Mouse (Mus musculus): ENCODE data around the gene Gpr18. TPM values are rescaled to one million over a fixed set of nuclear protein-coding genes. Genes with fewer than 3 reads are reported as not detected.

Gpr18 gene
- polyA plus RNA-seq, 1 experiment from 2014 or later = 0.22 TPM

DNA sequence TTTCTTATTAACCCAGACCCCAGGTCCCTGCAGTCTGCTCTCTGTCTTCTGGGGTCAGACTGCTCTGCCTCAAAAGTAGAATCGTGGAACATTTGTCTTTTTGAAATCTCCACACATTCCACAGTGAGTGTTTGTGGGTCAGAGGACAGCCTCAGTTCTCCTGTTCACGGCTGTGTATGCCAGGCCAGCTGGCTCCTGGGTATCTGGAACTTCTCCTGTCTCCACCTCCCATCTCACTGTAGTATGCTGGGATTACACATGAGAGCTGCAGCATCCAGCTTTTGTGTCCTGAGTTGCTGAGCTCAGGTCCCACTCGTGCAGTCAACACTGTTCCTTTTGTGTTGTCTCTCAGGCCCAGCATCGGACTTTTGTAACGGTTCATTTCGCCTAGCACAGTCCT, 9.3 kb upstream of the Gpr18 start:
- Histone ChIP-seq H3K79me2 (ENCODE audit: inconsistent target) (no peaks in the 10 kb centered on the region), H3K36me3 (ENCODE audit: inconsistent target) (no peaks in the 10 kb centered on the region), H3K27ac (no peak overlapping the region), H3K4me3 (ENCODE audit: inconsistent target) (no peak overlapping the region)
- 97% methylated on average over 6 of the region's 6 CpGs for WGBS (ENCODE audit: missing documents)

DNA sequence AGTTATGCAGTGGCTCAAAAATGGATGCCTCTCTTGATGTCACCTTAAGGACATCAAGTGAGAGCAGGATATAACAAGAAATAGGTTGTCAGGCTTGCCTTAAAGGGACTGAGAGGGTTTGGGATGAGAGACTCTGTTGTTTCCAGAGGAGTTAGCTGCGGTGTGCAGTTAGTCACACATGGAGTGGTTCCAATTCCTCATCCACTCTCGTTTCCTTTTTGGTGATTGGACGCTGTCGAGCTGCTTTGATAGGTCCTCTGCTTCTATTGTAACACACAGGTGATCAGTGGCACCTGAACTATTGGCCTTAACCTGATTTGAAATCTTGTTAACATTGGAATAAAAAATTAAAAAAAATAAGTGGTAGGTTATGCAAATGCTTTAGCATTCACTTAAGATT, 7.2 kb upstream of the Gpr18 start:
- WGBS (ENCODE audit: missing documents) = 49% methylated on average over 4 of the region's 4 CpGs
- Histone ChIP-seq H3K79me2 (ENCODE audit: inconsistent target) (no peaks in the 10 kb centered on the region), H3K36me3 (ENCODE audit: inconsistent target) (no peaks in the 10 kb centered on the region), H3K4me3 (ENCODE audit: inconsistent target) (no peak overlapping the region), H3K27ac (no peak overlapping the region)

GRCm38 (mm10) chr14:121922016-121922415, 6.4 kb upstream of the Gpr18 start:
- Histone ChIP-seq H3K79me2 (ENCODE audit: inconsistent target) (no peaks in the 10 kb centered on the region), H3K27ac (no peak overlapping the region), H3K4me3 (ENCODE audit: inconsistent target) (no peak overlapping the region), H3K36me3 (ENCODE audit: inconsistent target) (no peaks in the 10 kb centered on the region)
- 94% methylated on average over 4 of the region's 4 CpGs for WGBS (ENCODE audit: missing documents)

DNA sequence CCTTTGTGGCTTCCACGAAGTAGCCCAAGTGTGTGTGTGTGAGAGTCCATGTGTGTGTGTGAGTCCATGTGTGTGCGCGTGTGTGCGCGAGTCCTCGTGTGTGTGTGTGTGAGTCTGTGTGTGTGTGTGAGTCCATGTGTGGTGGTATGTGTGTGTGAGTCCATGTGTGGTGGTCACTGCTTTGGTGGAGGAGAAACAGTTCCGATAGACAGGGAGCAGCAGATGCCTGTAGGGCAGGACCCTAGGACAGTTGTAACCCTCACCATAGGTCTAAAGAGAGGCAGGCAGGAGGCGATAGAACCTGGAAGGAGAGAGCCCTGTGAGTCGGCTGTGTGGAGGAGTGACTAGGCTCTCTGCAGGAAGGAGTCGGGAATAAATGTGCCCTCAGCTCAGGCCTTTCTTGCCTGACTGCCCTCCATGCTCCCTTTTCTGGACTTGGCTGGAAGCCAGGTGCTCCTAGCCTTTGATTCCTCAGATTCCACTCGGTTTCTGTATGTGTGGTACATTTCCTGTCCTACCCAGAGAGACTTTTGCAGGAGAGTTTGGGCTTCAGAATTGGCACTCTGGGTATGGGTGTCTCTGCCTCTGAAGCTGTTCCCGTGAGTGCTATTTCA, 5.0 kb upstream of the Gpr18 start:
- no peaks in the 10 kb centered on the region for H3K36me3 ChIP-seq (ENCODE audit: inconsistent target)
- WGBS (ENCODE audit: missing documents) = 94% methylated on average over 12 of the region's 12 CpGs
- no peaks in the 10 kb centered on the region for H3K79me2 ChIP-seq (ENCODE audit: inconsistent target)
- H3K27ac ChIP-seq = no peak overlapping the region
- H3K4me3 ChIP-seq (ENCODE audit: inconsistent target) = no peak overlapping the region

GRCm38 (mm10) chr14:121919752-121920151, 4.2 kb upstream of the Gpr18 start:
- H3K27ac ChIP-seq = no peak overlapping the region
- no peaks in the 10 kb centered on the region for H3K79me2 ChIP-seq (ENCODE audit: inconsistent target)
- no peak overlapping the region for H3K4me3 ChIP-seq (ENCODE audit: inconsistent target)
- 3% methylated on average over 3 of the region's 3 CpGs for WGBS (ENCODE audit: missing documents)
- no peaks in the 10 kb centered on the region for H3K36me3 ChIP-seq (ENCODE audit: inconsistent target)

DNA sequence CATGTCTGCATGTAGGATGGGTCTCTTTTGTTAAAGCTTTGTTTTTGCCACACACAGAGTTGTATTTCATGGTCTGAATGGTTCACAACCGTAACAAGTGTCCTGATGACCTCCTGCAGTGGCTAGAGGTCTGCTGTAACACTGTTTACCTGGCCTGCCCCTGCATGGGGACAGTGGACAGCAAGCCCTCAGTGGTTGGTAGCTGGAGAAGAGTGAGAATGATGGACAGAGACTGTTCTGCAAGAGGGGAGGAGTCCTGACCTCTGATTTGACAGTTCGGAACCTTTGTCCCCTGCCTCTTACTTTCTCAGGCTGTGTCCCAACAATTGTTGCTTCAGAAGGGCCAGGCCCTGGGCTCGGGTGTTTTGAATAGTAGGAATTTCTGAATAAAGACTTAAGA, 2.7 kb upstream of the Gpr18 start:
- H3K79me2 ChIP-seq (ENCODE audit: inconsistent target) = no peaks in the 10 kb centered on the region
- 94% methylated on average over 3 of the region's 3 CpGs for WGBS (ENCODE audit: missing documents)
- H3K27ac ChIP-seq = no peak overlapping the region
- no peaks in the 10 kb centered on the region for H3K36me3 ChIP-seq (ENCODE audit: inconsistent target)
- no peak overlapping the region for H3K4me3 ChIP-seq (ENCODE audit: inconsistent target)

DNA sequence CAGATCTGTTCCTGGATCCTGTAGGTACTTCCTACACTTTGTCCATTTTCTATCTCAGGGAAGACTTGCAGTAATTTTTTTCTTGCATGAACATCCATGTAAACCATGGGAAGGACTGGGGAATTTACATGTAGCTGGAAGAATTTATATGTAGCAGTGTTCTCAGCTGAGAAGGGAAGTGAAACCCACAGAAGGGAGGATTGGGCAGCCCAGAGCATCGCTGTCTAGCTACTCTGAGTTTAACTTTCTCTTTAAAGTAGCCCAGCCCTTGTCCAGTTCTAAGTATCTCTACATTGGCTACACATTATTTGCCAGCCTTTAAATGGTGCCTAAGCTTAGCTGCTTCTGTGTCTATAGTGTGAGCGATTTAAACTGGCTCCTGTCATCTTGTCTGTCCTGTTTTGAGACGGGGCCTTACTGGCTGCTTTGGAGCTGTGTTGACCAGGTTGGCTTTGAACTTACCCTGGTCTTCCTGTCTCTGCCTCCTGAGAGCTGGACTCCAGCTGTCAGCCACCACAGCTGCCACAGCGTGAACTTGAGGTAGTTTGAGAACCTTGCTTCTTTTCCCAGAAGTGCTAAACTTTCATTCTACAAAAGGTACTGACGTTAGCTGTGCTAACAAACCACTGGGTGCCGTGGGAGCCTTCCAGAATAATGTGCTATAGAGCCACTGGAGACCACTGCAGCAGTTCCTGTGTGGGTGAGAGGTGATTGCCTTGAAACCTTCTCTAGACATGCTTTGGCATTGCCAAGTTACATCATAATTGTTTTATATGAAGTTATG, 922 bp upstream of the Gpr18 start:
- 43% methylated on average over 6 of the region's 6 CpGs for WGBS (ENCODE audit: missing documents)
- no peaks in the 10 kb centered on the region for H3K79me2 ChIP-seq (ENCODE audit: inconsistent target)
- H3K36me3 ChIP-seq (ENCODE audit: inconsistent target) = peaks cover 10% of the 10 kb centered on the region; the same call in 1 of the 2 replicates
- 0 out of 2 replicates have a peak overlapping the region, but pooled peaks have one; percentile 18 for H3K27ac ChIP-seq
- no peak overlapping the region for H3K4me3 ChIP-seq (ENCODE audit: inconsistent target)

DNA sequence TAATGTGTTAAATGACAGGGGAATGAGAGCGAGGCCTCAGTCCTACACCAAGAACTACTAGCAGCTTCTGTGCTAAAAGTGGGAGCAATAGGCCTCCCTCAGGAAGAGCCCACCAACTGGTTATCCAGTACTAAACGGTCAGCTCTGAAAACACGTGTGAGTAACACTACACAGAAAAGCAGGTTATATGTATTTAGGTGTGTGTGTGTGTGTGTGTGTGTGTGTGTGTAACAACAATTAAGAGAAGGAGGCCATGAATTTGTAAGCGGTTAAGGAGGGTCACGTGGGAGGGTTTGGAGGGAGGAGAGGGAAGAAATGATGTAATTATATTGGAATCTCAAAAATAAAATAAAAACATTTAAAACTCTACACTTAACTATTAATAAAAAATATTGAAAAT, 438 bp downstream of the Gpr18 start:
- H3K4me3 ChIP-seq (ENCODE audit: inconsistent target) = no peak overlapping the region
- peaks cover 10% of the 10 kb centered on the region; the same call in 1 of the 2 replicates for H3K36me3 ChIP-seq (ENCODE audit: inconsistent target)
- H3K79me2 ChIP-seq (ENCODE audit: inconsistent target) = no peaks in the 10 kb centered on the region
- H3K27ac ChIP-seq = no peak overlapping the region
- WGBS (ENCODE audit: missing documents) = 74% methylated on average over 5 of the region's 5 CpGs

DNA sequence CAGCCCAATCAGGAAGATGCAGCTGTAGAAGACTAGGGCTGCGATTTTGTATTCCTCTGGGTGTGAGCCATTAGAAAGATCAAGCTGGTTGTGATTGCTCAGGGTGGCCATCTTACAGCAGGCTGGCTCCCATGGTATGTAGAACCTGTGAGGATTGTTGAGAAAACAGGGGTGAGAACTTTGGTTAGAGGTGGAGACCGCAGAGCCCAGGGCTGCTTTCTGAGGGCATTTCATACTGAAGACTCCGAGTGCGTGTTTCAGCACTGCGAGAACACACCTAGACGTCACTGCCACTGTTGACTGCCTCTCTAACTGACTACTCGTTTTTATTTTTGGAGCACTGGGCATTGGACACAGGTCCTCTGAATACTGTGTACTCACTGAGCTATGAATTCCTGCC, 3.1 kb downstream of the Gpr18 start:
- Histone ChIP-seq H3K79me2 (ENCODE audit: inconsistent target) (no peaks in the 10 kb centered on the region), H3K36me3 (ENCODE audit: inconsistent target) (peaks cover 10% of the 10 kb centered on the region; the same call in 1 of the 2 replicates), H3K27ac (no peak overlapping the region), H3K4me3 (ENCODE audit: inconsistent target) (no peak overlapping the region)
- 89% methylated on average over 7 of the region's 7 CpGs for WGBS (ENCODE audit: missing documents)

GRCm38 (mm10) chr14:121909868-121910267, 5.7 kb downstream of the Gpr18 start:
- H3K27ac ChIP-seq = no peak overlapping the region
- peaks cover 11% of the 10 kb centered on the region; the same call in 1 of the 2 replicates for H3K79me2 ChIP-seq (ENCODE audit: inconsistent target)
- WGBS (ENCODE audit: missing documents) = 89% methylated on average over 6 of the region's 6 CpGs
- peaks cover 10% of the 10 kb centered on the region; the same call in 1 of the 2 replicates for H3K36me3 ChIP-seq (ENCODE audit: inconsistent target)
- H3K4me3 ChIP-seq (ENCODE audit: inconsistent target) = no peak overlapping the region

DNA sequence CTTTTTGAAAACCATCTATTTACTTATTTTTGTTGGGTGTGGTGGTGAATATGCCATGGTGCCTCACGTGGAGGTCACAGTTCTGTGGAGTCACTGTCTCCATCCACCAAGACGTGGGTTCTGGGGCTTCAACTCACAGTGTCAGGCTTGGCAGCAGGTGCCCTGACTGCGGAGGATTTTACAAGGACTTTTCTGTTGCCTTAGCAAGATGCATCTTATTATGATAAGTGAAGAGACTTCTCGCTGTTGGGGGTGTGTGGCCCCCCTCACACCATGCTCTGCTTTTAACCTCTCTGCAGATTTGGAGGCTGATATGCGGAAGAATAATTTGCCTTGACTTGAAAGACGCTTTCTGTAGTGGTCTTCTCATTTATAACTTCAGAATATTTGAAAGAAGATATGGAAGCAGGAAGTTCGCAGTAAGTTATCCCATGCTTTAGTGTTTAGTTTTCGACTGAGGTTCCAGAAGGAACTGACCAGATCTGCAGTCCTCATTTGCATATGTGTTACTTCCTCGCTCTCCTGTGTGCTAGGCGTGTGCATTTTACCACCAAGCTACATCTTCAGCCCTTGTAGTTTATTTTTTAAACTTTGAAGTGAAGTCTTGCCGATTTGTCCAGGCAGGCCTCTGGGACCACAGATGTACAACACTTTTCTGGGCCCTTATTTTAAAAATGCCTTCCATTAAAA, 8.4 kb downstream of the Gpr18 start:
- Histone ChIP-seq H3K27ac (peak overlapping the region; percentile 70), H3K36me3 (ENCODE audit: inconsistent target) (peaks cover 7% of the 10 kb centered on the region; the same call in 1 of the 2 replicates), H3K79me2 (ENCODE audit: inconsistent target) (peaks cover 26% of the 10 kb centered on the region; the same call in 1 of the 2 replicates), H3K4me3 (ENCODE audit: inconsistent target) (no peak overlapping the region)
- WGBS (ENCODE audit: missing documents) = 51% methylated on average over 11 of the region's 11 CpGs

DNA sequence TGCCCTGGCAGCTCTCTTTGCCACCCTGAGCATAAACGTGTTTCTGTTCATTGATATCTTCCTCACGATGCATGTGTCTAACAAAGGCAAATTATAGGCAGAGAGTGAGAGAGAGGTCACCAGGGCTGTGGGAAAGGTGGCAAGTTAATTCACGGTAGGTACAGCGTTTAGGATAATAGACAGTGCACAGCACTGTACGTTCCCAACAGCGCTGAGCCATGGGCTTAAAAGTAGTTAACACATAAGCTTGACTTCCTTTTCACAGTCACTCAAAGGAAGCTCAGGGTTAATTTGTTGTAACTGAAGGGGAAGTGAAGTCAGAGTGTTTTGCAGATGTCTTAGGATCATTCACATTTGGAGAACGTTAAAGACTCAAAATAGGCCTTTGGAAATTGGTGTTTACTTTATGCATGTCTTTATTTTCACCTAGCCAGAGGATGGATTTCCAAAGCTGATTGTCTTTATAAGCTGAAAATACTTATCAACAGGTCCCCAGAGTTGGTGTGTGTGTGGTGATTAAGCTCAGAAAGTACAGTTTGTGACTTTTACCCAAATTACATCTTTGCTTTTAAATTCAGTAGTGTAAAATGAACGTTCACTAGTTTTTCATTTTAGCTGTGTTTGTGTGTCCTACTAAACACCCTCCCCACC, 9.1 kb downstream of the Gpr18 start:
- Histone ChIP-seq H3K4me3 (ENCODE audit: inconsistent target) (no peak overlapping the region), H3K36me3 (ENCODE audit: inconsistent target) (0 out of 2 replicates have a peak, but pooled peaks cover under 1% of the 10 kb centered on the region), H3K27ac (peak overlapping the region; percentile 70), H3K79me2 (ENCODE audit: inconsistent target) (peaks cover 33% of the 10 kb centered on the region; the same call in 1 of the 2 replicates)
- WGBS (ENCODE audit: missing documents) = 15% methylated on average over 8 of the region's 8 CpGs

GRCm38 (mm10) chr14:121904754-121905153, 10.8 kb downstream of the Gpr18 start:
- no peaks in the 10 kb centered on the region for H3K36me3 ChIP-seq (ENCODE audit: inconsistent target)
- H3K4me3 ChIP-seq (ENCODE audit: inconsistent target) = no peak overlapping the region
- H3K27ac ChIP-seq = no peak overlapping the region
- H3K79me2 ChIP-seq (ENCODE audit: inconsistent target) = peaks cover 50% of the 10 kb centered on the region; the same call in 1 of the 2 replicates
- 22% methylated on average over 3 of the region's 3 CpGs for WGBS (ENCODE audit: missing documents)

DNA sequence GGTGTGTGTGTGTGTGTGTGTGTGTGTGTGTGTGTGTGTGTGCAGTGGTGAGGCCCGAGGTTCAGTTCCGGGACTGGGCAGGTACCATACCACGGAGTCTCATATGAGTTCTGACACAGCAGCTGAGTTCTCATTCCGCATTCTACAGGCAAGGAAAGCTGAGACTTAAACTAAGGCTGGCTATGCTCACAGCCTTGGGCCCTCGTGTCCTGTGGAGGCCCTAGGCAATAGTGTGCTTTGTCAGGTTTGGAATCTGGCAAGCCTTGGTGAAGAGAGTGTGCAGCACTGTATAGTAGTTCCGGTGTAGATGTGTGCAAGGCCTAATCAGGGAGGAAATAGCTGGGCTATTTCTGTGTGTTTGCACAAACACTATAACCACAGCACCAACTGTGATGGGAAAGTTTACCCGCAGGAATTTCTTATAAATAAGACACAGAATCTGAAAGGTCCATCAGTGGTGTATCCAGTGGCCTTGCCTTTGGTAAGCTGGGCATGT, 12.2 kb downstream of the Gpr18 start:
- whole genome bisulfite sequencing (ENCODE audit: missing documents) = 19% methylated on average over 5 of the region's 7 CpGs
- H3K36me3 ChIP-seq (ENCODE audit: inconsistent target) = no peaks in the 10 kb centered on the region
- H3K79me2 ChIP-seq (ENCODE audit: inconsistent target) = peaks cover 63% of the 10 kb centered on the region; the same call in 1 of the 2 replicates
- H3K4me3 ChIP-seq (ENCODE audit: inconsistent target) = no peak overlapping the region
- H3K27ac ChIP-seq = 0 out of 2 replicates have a peak overlapping the region, but pooled peaks have one; percentile 2
